Mouse (Mus musculus) forebrain, embryonic 14.5 days (tissue): ENCODE results near the gene Chst11. TPM values are rescaled to one million over a fixed set of nuclear protein-coding genes. Genes with fewer than 3 reads are reported as not detected.

Experiments used
- ATAC-seq: fragments of 200-750 bp; cut with Nextera tagmentation; 2 replicates; pipeline ENCODE4 v1.8.0; 2017; ENCODE audit warnings: mild to moderate bottlenecking, moderate library complexity
- DNase-seq: peaks from one replicate; pipeline ENCODE4 v3.0.0-alpha.2; 2015; ENCODE audit warnings: low spot score
- H3K27ac ChIP-seq: fragments of 300-500 bp; sonication (generic); 2 replicates; pipeline ENCODE4 v1.5.1; 2014; ENCODE audit warnings: low read depth, mild to moderate bottlenecking, control low read depth, low read length, moderate library complexity
- H3K27me3 ChIP-seq: fragments of 300-500 bp; sonication (generic); replicated peaks from 2 replicates; pipeline ENCODE4 v1.6.1; 2014; ENCODE audit warnings: low read length, control low read depth, mixed read lengths; ENCODE audit not compliant: control insufficient read depth, insufficient read depth
- H3K36me3 ChIP-seq: fragments of 300-500 bp; sonication (generic); 2 replicates; pipeline ENCODE4 v1.6.1; 2014; ENCODE audit warnings: low read length, control low read depth; ENCODE audit not compliant: control insufficient read depth, insufficient read depth
- H3K4me1 ChIP-seq: fragments of 300-500 bp; sonication (generic); 2 replicates; pipeline ENCODE4 v1.6.1; 2014; ENCODE audit warnings: antibody characterized with exemption, low read length, control low read depth; ENCODE audit not compliant: control insufficient read depth, insufficient read depth
- H3K4me2 ChIP-seq: fragments of 300-500 bp; sonication (generic); 2 replicates; pipeline ENCODE4 v1.6.1; 2014; ENCODE audit warnings: mild to moderate bottlenecking, control low read depth, low read length
- H3K4me3 ChIP-seq: fragments of 300-500 bp; sonication (generic); 2 replicates; pipeline ENCODE4 v1.5.1; 2014; ENCODE audit warnings: low read depth, low read length, control low read depth
- H3K9ac ChIP-seq: fragments of 300-500 bp; sonication (generic); 2 replicates; pipeline ENCODE4 v1.6.1; 2014; ENCODE audit warnings: mild to moderate bottlenecking, low read length, control low read depth, moderate library complexity
- H3K9me3 ChIP-seq: fragments of 300-500 bp; sonication (generic); replicated peaks from 2 replicates; pipeline ENCODE4 v1.6.1; 2016; ENCODE audit warnings: low read length, control low read depth, mixed read lengths; ENCODE audit not compliant: control insufficient read depth
- WGBS: fragments of 180-500 bp; shearing (Covaris S2); extraction: QIAGEN DNeasy Blood & Tissue Kit; methylation state at CpG from one replicate; pipeline ENCODE4 v1.1.7; 2014; 5-methylcytosine and 5-hydroxymethylcytosine counted together
- polyA plus RNA-seq: library from polyadenylated mRNA; unstranded; fragments of >200 nt; fragmentation: Nextera tagmentation; extraction: Ambion mirVana; gene quantifications from 2 replicates; pipeline ENCODE4 v1.2.1, GENCODE M21; 2014

Chst11 gene
- polyA plus RNA-seq, 1 experiment from 2014 or later = 4.2 TPM

DNA sequence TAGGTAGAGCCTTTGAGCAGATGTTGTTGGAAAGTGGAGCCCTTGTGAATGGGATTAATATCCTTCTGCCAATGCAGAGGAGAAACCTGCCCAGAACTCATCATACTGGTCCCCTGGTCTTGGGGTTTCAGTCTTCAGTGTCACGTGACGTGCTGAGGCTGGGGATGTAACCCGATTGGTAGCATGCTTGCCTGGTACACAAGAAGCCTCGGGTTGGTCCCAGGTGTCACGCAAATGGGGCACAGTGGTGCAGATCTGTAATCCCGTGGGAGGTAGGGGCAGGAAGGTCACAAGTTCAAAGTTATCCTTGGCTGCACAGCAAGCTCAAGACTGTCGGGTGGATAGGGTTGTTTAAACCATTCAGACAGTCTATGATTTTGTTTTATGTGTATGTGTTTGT lies 20.8 kb upstream of the Chst11 start:
- H3K4me1 ChIP-seq = no peaks in the 10 kb centered on the region
- 83% methylated on average over 7 of the region's 7 CpGs for WGBS
- no peaks in the 10 kb centered on the region for H3K36me3 ChIP-seq
- H3K9me3 ChIP-seq = no peaks in the 10 kb centered on the region
- H3K27ac ChIP-seq = no peak overlapping the region
- no peak overlapping the region for H3K9ac ChIP-seq
- H3K27me3 ChIP-seq = no peaks in the 10 kb centered on the region
- ATAC-seq (no peak), DNase-seq (no peak)
- H3K4me3 ChIP-seq = no peak overlapping the region
- no peak overlapping the region for H3K4me2 ChIP-seq

DNA sequence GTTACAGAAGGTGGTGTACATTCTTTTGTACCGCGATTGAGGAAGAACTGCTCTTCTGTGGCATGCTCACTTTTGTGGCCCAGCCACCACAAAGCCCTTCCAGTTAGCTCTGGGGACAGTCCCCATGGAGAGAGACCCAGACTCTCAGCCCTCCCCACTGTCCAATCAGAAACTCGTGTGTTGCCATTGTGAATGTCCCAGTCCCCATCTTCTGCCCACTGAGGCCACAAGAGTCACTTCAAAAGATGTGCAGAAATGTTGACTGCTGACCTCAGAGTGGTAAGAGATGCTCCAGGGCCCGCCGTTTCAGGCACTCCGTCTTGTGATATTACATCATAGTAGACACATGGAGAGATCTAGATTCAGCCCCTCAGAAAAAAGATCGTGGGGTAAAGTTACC lies 18.6 kb upstream of the Chst11 start:
- Histone ChIP-seq H3K9me3 (no peaks in the 10 kb centered on the region), H3K9ac (no peak overlapping the region), H3K4me1 (no peaks in the 10 kb centered on the region), H3K36me3 (no peaks in the 10 kb centered on the region), H3K4me2 (no peak overlapping the region), H3K4me3 (no peak overlapping the region), H3K27ac (no peak overlapping the region), H3K27me3 (no peaks in the 10 kb centered on the region)
- ATAC-seq (no peak), DNase-seq (no peak)
- 91% methylated on average over 7 of the region's 7 CpGs for WGBS

DNA sequence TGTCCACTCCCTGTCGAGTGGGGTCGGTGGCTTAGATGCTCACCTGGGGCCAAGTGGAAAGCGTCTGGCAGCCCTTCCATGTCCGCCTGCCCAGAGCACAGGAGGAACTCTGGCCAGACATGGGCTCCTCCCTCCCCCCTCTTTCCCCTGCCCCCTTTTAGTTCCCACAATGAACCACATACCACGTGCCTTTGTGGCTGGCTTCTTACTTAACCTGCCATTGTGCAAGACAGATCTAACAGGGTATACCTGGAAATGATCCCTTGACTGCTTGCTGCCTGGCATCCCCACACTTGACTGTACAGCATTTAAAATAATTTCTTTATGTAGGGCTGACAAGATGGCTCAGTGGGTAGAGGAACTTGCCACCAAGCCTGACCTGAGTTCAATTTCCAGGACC lies 15.7 kb upstream of the Chst11 start:
- Histone ChIP-seq H3K4me1 (no peaks in the 10 kb centered on the region), H3K9me3 (no peaks in the 10 kb centered on the region), H3K4me2 (no peak overlapping the region), H3K4me3 (no peak overlapping the region), H3K27me3 (no peaks in the 10 kb centered on the region), H3K27ac (no peak overlapping the region), H3K36me3 (no peaks in the 10 kb centered on the region), H3K9ac (no peak overlapping the region)
- 63% methylated on average over 5 of the region's 5 CpGs for WGBS
- DNase-seq (no peak), ATAC-seq (no peak)

GRCm38 (mm10) chr10:82971549-82971948 lies 13.7 kb upstream of the Chst11 start:
- Histone ChIP-seq H3K4me2 (no peak overlapping the region), H3K4me3 (no peak overlapping the region), H3K27ac (no peak overlapping the region), H3K36me3 (no peaks in the 10 kb centered on the region), H3K4me1 (no peaks in the 10 kb centered on the region), H3K9me3 (no peaks in the 10 kb centered on the region), H3K27me3 (no peaks in the 10 kb centered on the region), H3K9ac (no peak overlapping the region)
- DNase-seq (no peak), ATAC-seq (no peak)
- WGBS = 81% methylated on average over 11 of the region's 11 CpGs

DNA sequence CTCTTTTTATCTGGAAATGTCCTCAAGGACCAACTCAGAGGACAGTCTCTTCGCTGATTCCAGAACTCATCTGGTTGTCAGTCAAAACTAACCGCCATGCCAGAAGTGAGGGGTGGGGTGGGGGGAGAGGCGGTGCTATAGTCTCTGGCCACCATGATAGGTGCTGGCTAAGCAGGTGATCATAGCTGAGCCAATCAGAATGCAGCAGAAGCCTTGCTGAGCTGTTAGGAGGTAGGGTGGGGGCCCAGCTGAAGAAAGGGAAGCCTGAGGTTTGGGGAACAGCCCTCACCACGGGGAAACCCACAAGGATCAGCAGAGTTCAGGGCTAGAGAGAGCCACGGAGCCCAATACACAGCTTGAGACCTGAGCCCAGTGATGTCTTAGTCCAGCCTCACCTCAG lies 11.1 kb upstream of the Chst11 start:
- Histone ChIP-seq H3K9me3 (no peaks in the 10 kb centered on the region), H3K9ac (no peak overlapping the region), H3K36me3 (no peaks in the 10 kb centered on the region), H3K4me1 (no peaks in the 10 kb centered on the region), H3K4me3 (no peak overlapping the region), H3K27ac (no peak overlapping the region), H3K4me2 (no peak overlapping the region), H3K27me3 (no peaks in the 10 kb centered on the region)
- ATAC-seq = no peak
- DNase-seq = no peak
- WGBS = 84% methylated on average over 5 of the region's 5 CpGs

GRCm38 (mm10) chr10:82974627-82975177 lies 10.6 kb upstream of the Chst11 start:
- no peak overlapping the region for H3K4me3 ChIP-seq
- H3K9ac ChIP-seq = no peak overlapping the region
- no peaks in the 10 kb centered on the region for H3K4me1 ChIP-seq
- H3K36me3 ChIP-seq = no peaks in the 10 kb centered on the region
- no peak overlapping the region for H3K4me2 ChIP-seq
- no peaks in the 10 kb centered on the region for H3K9me3 ChIP-seq
- no peaks in the 10 kb centered on the region for H3K27me3 ChIP-seq
- ATAC-seq = no peak
- WGBS = 66% methylated on average over 6 of the region's 6 CpGs
- H3K27ac ChIP-seq = no peak overlapping the region
- DNase-seq = no peak

DNA sequence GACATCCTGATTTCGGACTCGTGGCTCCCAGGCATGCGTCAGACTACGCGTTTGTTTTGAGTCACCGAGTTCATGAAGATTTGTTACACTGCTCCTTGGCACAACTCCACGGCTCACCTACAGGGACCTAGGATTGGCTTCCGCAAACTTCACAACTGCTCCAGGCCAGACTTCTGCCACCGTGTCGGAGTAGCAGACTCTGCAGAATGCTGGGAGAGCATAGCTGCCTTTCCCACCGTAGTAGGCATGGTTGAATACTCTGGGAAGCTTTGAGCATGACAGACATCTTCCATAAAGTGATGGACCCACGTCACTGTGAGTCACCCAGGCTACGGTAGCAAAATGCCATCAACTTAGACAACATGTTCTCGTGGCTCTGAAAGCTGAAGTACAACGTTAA lies 9.5 kb upstream of the Chst11 start:
- no peak for ATAC-seq
- no peak overlapping the region for H3K27ac ChIP-seq
- H3K9me3 ChIP-seq = no peaks in the 10 kb centered on the region
- DNase-seq = no peak
- H3K4me3 ChIP-seq = no peak overlapping the region
- no peaks in the 10 kb centered on the region for H3K4me1 ChIP-seq
- no peak overlapping the region for H3K4me2 ChIP-seq
- H3K36me3 ChIP-seq = no peaks in the 10 kb centered on the region
- no peak overlapping the region for H3K9ac ChIP-seq
- WGBS = 91% methylated on average over 15 of the region's 15 CpGs
- no peaks in the 10 kb centered on the region for H3K27me3 ChIP-seq

DNA sequence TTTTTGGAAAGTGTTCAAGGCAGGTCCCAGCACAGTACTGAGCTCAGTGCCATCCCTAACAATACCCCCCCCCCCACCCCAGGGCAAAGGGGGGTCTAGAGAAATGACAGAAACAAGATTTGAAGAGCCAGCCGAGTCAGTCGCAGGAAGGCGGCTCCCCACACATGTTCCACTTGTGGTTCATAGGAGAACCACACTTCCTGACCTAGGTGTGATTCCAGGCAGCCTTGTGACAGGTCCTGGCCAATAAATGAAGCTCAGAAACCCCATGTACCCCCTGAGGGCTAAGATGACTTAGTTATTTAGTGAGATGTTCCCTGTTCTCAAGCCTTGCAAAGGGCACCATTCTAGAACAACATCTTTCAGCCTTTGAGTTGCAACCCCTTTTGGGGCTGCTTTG lies 3.0 kb upstream of the Chst11 start:
- Histone ChIP-seq H3K4me2 (no peak overlapping the region), H3K4me1 (peaks cover 12% of the 10 kb centered on the region; the same call in 1 of the 2 replicates), H3K36me3 (no peaks in the 10 kb centered on the region), H3K27me3 (0 out of 2 replicates have a peak, but pooled peaks cover 5% of the 10 kb centered on the region), H3K9me3 (no peaks in the 10 kb centered on the region), H3K27ac (no peak overlapping the region), H3K9ac (no peak overlapping the region), H3K4me3 (no peak overlapping the region)
- ATAC-seq (no peak), DNase-seq (no peak)
- WGBS = 84% methylated on average over 3 of the region's 3 CpGs

- Histone ChIP-seq H3K9ac (peak overlapping the region; percentile 84), H3K4me2 (peak overlapping the region; percentile 84), H3K27ac (peak overlapping the region; percentile 70), H3K36me3 (no peaks in the 10 kb centered on the region), H3K4me3 (peak overlapping the region; percentile 71), H3K4me1 (peaks cover 21% of the 10 kb centered on the region; the same call in 1 of the 2 replicates), H3K27me3 (0 out of 2 replicates have a peak, but pooled peaks cover 5% of the 10 kb centered on the region), H3K9me3 (no peaks in the 10 kb centered on the region)
- WGBS = under 1% methylated on average over 32 of the region's 32 CpGs
- peak; percentile 71 for DNase-seq
- ATAC-seq = peak; percentile 66
These were observed 418 bp downstream of the Chst11 start for GRCm38 (mm10) chr10:82985700-82986131.
